Mouse (Mus musculus): Measurements from ENCODE around the gene Igfbp5.

Gene Igfbp5

GRCm38 (mm10) chr1:72809304-72809703 lies 65.4 kb downstream of the Igfbp5 start:
- no peak for DNase-seq (ENCODE audit: low spot score)

All from c-Kit-positive CD71-positive TER-119-positive erythroid progenitor cells, embryonic 14.5 days (primary cell).